Mouse (Mus musculus): ENCODE measurements around the gene Lsm14b.

Lsm14b gene

DNA sequence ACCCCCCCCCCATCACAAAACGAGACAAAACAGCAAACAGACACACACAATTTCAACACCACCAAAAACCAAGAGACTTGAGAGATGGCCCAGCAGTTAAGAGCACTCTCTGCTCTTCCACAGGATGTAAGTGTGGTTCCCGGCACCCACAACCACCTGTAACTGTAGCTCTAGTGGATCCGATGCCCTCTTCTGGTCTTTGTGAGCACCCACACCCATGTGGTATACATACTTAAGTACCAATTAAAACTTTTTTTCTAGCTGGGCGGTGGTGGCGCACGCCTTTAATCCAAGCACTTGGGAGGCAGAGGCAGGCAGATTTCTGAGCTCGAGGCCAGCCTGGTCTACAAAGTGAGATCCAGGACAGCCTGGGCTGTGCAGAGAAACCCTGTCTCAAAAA, 14.1 kb upstream of the Lsm14b start:
- in situ Hi-C loops (cut with MboI; ENCODE audit: low pct_unique_long_range_greater_than_20kb in 1 of 2, low sequenced_read_pairs in 2 of 2, unreplicated experiment in 1 of 2): no loop called here

GRCm38 (mm10) chr2:180011370-180011769, 13.4 kb upstream of the Lsm14b start:
- in situ Hi-C loops (cut with MboI; ENCODE audit: low pct_unique_long_range_greater_than_20kb in 1 of 2, low sequenced_read_pairs in 2 of 2, unreplicated experiment in 1 of 2): no loop called here

- in situ Hi-C loops (cut with MboI; ENCODE audit: low pct_unique_long_range_greater_than_20kb in 1 of 2, low sequenced_read_pairs in 2 of 2, unreplicated experiment in 1 of 2): no loop called here
These were observed 11.1 kb upstream of the Lsm14b start for GRCm38 (mm10) chr2:180013686-180014085.

- in situ Hi-C loops (cut with MboI; ENCODE audit: low pct_unique_long_range_greater_than_20kb in 1 of 2, low sequenced_read_pairs in 2 of 2, unreplicated experiment in 1 of 2): no loop called here
These were observed 7.2 kb upstream of the Lsm14b start for GRCm38 (mm10) chr2:180017632-180018031.

DNA sequence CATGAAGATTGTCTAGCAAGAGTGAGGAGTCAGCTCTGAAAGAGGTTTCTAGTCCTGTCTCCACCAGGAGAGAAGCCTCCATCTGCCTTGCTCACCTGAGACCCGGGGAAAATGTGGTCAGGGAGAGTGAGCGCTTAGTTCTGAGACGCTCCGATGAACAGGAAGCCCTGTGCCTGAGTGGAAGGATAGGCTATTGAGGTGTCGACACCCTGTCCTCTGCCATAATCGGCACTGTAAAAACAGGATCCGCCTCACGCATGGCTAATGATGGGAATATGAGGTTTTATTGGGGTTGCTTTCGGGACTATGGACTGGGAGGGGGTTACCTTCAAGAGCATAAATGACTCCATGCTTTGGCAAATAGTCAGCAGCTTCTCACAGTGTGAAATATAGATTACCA, 6.2 kb upstream of the Lsm14b start:
- in situ Hi-C loops (cut with MboI; ENCODE audit: low pct_unique_long_range_greater_than_20kb in 1 of 2, low sequenced_read_pairs in 2 of 2, unreplicated experiment in 1 of 2): no loop called here

GRCm38 (mm10) chr2:180020091-180020661, 4.6 kb upstream of the Lsm14b start:
- in situ Hi-C loops (cut with MboI; ENCODE audit: low pct_unique_long_range_greater_than_20kb in 1 of 2, low sequenced_read_pairs in 2 of 2, unreplicated experiment in 1 of 2): no loop called here

DNA sequence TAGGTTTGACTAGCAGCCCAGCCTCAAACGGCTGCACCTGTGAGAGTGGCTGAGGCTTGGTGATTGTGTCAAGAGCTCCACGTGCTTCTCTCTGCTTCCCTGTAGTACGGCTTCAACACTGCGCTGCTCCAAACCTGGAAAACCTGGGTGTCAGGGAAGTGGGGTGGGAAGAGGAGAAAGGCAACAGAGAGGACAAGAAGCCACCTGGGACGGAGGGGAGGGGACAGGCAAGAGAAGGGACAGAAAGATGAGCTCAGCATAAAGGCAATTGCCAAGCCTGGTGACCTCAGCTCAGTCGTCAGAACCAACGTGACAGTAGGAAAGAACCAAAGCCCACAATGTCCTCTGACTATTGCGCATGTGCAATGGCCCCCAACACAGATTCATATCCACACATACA, 3.9 kb upstream of the Lsm14b start:
- in situ Hi-C loops (cut with MboI; ENCODE audit: low pct_unique_long_range_greater_than_20kb in 1 of 2, low sequenced_read_pairs in 2 of 2, unreplicated experiment in 1 of 2): no loop called here

- in situ Hi-C loops (cut with MboI; ENCODE audit: low pct_unique_long_range_greater_than_20kb in 1 of 2, low sequenced_read_pairs in 2 of 2, unreplicated experiment in 1 of 2): no loop called here
These were observed 2.0 kb upstream of the Lsm14b start for GRCm38 (mm10) chr2:180022751-180023150.

DNA sequence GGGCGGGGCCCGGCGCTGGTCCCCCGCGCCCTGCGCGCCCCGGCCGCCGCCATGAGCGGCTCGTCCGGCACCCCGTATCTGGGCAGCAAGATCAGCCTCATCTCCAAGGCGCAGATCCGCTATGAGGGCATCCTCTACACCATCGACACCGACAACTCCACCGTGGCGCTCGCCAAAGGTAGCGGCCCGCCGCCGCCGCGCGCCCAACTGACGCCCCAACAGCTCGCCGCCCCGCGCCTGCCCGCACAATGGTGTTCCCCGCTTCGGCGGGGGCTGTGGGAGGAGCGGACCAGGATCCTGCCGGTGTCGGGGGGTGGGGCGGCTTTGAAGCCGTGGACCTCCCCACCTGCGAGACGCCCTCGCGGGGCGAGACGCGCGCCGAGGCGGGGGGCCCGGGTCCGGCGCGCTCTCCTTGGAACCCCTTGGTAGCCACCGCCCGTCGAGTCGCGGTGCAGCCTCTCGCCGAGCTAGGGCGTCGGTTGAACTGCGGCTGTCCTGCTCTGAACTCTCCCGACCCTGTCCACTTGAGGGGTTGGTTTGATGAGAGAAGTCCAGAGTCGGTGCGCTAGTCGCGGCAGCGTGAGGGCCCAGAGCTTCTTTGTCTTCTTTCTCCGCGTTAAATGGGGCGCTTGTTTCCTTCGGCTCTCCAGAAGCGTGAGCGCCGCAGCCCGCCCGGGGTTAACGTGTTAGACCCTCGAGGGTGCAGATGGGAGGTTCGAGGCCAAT, 511 bp downstream of the Lsm14b start:
- in situ Hi-C loops (cut with MboI; ENCODE audit: low pct_unique_long_range_greater_than_20kb in 1 of 2, low sequenced_read_pairs in 2 of 2, unreplicated experiment in 1 of 2): no loop called here

DNA sequence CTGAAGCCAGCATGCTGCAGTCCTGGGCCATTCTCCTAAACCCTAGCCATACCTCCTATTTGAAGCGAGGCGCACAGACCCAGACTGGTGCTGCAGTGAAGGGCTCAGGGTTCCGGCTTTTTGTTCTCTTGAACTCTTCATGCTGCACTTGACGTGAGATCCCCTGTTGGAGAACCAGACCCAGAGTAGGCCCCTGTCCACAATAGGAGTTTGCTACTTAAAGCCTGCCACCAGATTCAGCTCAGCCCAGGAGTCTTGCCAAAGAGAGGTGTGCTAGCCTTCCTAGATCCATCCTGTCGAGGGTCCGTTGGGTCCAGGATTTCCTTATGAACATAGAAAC, 1.0 kb downstream of the Lsm14b start:
- in situ Hi-C loops (cut with MboI; ENCODE audit: low pct_unique_long_range_greater_than_20kb in 1 of 2, low sequenced_read_pairs in 2 of 2, unreplicated experiment in 1 of 2): no loop called here

DNA sequence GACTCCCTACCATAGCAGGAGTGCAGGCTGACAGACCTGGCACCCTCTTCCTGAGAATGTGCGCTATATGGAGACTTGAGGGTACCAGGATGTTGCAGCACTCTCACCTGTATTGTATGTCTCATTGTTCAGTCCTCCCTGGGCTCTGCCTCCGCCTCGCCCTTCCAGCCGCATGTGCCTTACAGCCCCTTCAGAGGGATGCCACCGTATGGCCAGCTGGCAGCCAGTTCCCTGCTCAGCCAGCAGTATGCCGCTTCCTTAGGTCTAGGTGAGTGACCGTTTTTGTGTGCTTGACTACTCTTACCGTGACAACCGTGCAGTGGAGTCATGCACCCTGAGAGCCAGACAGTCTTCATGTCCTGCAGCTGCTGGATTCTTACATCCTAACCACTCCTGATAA, 3.0 kb downstream of the Lsm14b start:
- in situ Hi-C loops (cut with MboI; ENCODE audit: low pct_unique_long_range_greater_than_20kb in 1 of 2, low sequenced_read_pairs in 2 of 2, unreplicated experiment in 1 of 2): no loop called here

DNA sequence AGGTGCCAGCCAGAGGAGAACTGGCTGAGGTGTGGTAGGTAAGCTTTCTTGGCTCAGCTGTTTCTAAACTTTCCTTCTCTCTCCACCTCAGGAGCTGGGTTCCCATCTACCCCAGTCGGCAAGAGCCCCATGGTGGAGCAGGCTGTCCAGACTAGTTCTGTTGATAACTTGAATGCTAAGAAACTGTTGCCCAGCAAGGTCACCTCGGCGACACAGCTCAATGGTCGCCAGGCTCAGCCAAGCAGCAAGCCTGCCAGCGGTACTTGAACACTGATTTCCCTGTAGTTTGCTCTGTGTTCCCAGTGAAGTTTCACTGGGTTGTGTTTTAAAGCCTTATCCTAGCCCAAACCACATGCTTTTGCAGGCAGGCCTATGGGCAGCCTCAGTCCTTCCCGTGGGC, 6.5 kb downstream of the Lsm14b start:
- in situ Hi-C loops (cut with MboI; ENCODE audit: low pct_unique_long_range_greater_than_20kb in 1 of 2, low sequenced_read_pairs in 2 of 2, unreplicated experiment in 1 of 2): no loop called here

DNA sequence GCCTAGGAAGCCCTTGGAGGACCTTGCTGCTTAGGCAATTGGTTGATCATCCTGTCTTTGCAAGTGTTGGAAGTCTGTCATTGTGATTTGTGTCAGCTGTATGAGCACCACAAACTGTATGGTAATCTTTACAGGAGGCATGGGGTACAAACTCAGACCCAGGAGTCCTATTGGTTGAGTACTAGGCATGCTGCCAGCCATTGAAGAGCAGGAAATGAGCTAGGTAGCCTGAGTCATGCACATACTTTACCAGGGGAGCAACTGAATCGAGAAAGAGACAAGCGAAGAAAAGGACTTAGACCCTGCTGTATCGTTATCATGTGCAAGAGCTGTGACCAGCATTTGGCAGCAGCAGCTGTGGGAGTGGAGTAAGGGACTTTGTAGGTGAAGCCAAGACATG, 8.1 kb downstream of the Lsm14b start:
- in situ Hi-C loops (cut with MboI; ENCODE audit: low pct_unique_long_range_greater_than_20kb in 1 of 2, low sequenced_read_pairs in 2 of 2, unreplicated experiment in 1 of 2): no loop called here

DNA sequence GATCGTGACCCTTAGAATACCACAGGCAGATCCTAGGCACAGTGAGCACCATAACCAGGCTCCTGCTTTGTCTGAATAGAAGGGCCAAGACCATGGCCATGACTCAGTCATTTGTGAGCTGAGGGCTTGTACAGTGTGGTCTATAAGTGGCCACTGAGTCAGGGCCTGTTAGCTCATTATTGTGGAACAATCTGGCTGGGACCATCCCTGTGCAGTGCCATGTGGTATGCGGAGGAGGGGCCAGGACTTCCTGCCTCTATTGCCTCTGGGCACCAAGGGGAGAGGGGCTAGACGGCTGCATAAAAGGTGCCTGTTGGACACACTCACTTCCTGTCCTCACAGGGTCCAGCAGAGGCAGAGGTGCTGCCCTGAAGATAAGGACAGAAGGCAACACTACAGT, 9.2 kb downstream of the Lsm14b start:
- in situ Hi-C loops (cut with MboI; ENCODE audit: low pct_unique_long_range_greater_than_20kb in 1 of 2, low sequenced_read_pairs in 2 of 2, unreplicated experiment in 1 of 2): no loop called here

- in situ Hi-C loops (cut with MboI; ENCODE audit: low pct_unique_long_range_greater_than_20kb in 1 of 2, low sequenced_read_pairs in 2 of 2, unreplicated experiment in 1 of 2): no loop called here
These were observed 10.0 kb downstream of the Lsm14b start for GRCm38 (mm10) chr2:180034753-180035152.

DNA sequence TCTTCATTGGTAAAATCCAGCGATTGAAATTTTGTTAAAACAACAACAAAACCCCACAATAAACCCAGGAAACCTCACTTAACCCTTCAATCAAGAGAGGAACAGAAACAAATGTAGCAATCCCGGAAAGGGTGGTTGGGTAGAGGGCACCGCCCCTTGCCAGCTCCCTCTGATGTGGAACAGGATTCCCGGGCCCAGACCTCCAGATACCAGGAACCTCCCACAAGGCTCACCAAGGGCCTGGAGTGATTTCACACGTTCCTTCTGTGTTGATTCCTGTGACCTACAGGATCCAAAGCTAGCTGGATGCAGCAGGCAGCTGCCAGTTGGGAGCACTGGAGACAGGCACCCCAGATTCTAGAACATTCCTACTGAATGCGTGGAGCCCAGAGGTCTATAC, 15.6 kb downstream of the Lsm14b start:
- in situ Hi-C loops (cut with MboI; ENCODE audit: low pct_unique_long_range_greater_than_20kb in 1 of 2, low sequenced_read_pairs in 2 of 2, unreplicated experiment in 1 of 2): loop anchor here in 1 of 2 experiments (10.0 kb wide), 1 partner anchor 116 kb away; no protein-coding TSS in a partner anchor

DNA sequence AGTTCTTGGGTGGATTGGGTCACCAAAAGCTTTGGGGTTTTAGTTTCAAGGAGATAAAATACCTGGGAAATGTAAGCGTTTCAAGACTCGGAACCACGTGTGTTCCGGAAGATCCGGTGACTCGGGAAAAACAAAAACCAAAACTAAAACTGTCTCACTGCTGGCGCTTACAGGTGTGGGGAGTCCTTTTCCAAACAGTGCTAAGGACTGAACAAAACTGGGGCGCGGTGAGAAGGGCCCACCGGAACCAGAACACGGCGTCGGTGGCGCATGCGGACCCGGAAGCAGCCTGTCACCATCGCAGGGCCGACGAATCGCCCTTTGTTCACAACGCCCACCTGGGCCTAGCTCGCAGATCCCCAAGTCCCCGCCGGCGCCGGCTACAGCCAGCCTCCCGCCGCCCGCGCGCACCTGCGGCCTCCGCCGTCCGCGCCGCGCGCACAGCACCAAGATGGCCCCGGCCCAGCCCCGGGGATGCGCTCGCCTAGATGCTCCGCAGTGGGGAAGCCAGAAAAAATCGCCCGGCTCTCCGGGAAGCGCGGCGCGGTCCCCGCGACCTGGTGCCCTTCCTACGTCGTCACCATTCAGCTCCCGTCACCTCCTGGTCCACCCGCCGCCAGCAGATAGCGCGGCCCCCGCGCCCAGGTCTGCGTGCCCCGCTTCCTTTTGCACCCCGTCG, 16.9 kb downstream of the Lsm14b start:
- in situ Hi-C loops (cut with MboI; ENCODE audit: low pct_unique_long_range_greater_than_20kb in 1 of 2, low sequenced_read_pairs in 2 of 2, unreplicated experiment in 1 of 2): loop anchor here in 1 of 2 experiments (10.0 kb wide), 1 partner anchor 117 kb away; no protein-coding TSS in a partner anchor

DNA sequence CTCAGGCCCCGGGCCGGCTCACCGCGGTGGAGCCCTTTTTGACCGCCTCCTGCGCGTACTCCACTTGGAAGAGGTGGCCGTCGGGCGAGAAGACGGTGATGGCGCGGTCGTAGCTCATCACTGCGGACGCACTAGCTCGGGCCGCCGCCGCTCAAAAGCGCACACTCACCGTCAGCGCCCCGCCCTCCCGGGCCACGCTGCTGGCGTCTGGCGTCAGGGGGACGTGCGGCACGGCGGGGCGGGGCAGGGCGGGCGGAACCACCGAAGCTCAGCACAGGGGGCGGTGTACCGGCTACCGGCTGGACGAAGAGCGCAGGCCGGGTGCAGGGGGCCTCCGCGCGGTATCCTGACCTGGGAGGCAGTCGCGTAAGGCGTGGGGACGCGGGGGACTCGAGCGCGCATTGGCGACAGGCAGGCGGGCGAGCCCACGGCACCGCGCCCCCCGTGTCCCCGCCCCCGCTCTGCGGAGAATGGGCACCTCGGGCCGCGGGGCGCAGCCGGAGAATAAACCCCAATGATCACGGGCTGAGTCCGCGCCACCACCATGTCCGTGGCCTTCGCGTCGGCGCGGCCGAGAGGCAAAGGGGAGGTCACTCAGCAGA, 17.6 kb downstream of the Lsm14b start, which contains the start of the genes Psma7 and Ss18l1:
Gene Psma7, minus strand, starts transcription at position 178 of the 602 bp plus-strand sequence.
Gene Ss18l1, plus strand, starts transcription at position 254 of the 602 bp plus-strand sequence.
- in situ Hi-C loops (cut with MboI; ENCODE audit: low pct_unique_long_range_greater_than_20kb in 1 of 2, low sequenced_read_pairs in 2 of 2, unreplicated experiment in 1 of 2): loop anchor here in 1 of 2 experiments (10.0 kb wide), 1 partner anchor 118 kb away; no protein-coding TSS in a partner anchor

DNA sequence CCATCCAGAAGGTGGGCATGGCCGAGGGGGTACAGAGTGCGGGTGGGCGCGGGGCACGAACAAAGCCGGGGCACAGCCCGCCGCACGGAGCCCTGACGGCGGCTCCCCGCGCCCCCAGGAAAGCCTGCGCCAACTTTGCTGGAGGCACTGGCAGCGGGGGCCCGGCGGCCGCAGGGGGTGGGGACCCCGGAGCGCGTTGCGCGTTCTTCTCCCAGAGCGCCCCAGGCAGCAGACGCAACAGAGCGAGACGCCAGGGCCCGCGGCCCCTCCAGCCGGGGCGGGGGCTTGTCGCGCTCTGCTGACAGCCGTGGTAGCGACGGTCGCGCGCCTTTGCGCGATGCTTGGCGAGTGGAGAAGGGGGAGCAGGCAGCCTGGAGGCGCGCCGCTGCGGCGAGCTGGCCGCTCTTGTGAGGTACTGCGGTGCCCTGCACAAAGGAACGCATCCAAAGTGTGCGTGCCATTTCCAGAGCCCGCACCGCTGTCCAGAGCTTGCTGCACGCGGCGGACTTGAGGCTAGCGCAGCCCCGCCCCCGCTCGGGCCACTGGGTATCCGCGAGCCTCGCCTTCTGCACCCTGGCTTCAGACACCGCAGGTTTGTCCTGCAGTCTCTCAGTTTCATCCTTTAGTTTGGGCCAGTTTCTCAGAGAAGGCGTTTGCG, 18.2 kb downstream of the Lsm14b start:
- in situ Hi-C loops (cut with MboI; ENCODE audit: low pct_unique_long_range_greater_than_20kb in 1 of 2, low sequenced_read_pairs in 2 of 2, unreplicated experiment in 1 of 2): loop anchor here in 1 of 2 experiments (10.0 kb wide), 1 partner anchor 118 kb away; no protein-coding TSS in a partner anchor

Data from mouse embryonic stem cell (cell line).